Mouse (Mus musculus) adrenal gland, adult 2 months (tissue): ENCODE results near the gene Olfr456. TPM values are rescaled to one million over a fixed set of nuclear protein-coding genes. Genes with fewer than 3 reads are reported as not detected.
"Not testable (repeated sequence)": the region's sequence is repeated elsewhere in the genome, so short reads cannot be mapped to it uniquely, and the experiment has no call there.

ENCODE experiments used
- DNase-seq: peaks from one replicate; pipeline ENCODE4 v3.0.0; 2021
- long read RNA-seq: library from polyadenylated mRNA; stranded (forward); transcript quantifications from one replicate; pipeline ENCODE4 v2.0.0, GENCODE M21; 2021
- polyA plus RNA-seq: library from polyadenylated mRNA; depleted of rRNA; stranded (reverse); fragments of >200 nt; gene quantifications from 2 replicates; pipeline ENCODE4 v1.2.3, GENCODE M21; 2012; rRNA removed
- total RNA-seq, 2 experiments: library from RNA; stranded (reverse); gene quantifications; 2 replicates each; pipeline ENCODE4 v1.2.3; 2021

The Olfr456 gene
- total RNA-seq (not detected), polyA plus RNA-seq (not detected in 2 replicates)
- long read RNA-seq: 0 reads

DNA sequence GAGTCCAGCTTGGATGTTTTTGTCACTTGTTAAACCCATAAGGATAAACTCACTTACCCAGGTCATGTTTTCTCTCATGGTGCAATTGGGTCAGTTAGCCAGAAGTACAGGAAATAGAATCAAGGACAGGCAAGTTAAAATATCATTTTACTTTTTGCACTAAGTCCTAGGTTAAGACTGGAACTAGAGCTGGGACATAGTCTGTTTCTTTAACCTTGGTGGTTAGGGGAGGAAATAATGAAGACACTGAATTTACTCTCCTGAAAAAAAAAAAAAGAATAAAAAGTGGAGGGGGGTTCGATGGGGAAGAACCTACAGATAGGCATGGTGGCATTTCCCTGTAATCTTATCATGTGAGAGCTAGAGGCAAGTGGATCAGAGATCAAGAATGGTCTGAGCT, at the start of gene Olfr456:
TSS of gene Olfr456 (minus strand) at position 101 of the 400 bp plus-strand sequence.
- DNase-seq: no peak

DNA sequence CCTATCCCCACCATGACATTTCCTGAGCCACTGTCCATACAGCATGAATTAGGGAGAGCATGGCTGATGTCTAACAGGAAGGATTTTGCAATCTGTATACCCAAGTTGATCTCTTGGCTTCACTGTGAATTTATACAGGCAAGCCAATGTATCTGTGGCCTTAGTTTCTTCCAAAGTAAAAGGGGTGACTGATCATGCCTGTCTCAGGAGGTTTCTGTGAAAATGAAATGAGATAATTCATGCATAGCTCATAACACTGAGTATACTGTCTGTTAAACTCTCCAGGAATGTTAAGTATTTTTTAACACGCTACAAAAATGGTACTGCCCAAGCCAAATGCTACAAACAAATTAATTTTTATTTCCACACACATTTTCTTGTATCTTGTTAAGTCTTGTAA, 26.4 kb upstream of the Olfr456 start:
- no peak for DNase-seq

DNA sequence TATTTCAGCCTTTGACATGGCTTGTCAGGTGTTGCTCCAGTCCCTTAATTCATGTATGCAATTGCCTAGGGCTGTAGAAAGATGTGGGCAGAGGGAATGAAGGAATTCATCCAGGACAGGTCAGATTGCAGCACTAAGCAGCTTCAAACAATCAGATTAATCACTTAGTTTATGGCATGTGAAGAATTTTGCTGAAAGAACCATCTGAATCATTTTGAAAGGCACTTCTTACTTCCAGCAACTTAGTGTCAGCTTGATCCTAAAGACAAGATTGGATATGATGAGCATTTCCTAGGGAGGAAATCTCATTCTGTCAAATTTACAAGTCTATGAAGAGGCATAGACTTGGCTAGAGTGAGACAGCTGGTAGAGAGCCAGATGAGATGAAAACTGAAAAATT, 22.3 kb upstream of the Olfr456 start:
- no peak for DNase-seq

DNA sequence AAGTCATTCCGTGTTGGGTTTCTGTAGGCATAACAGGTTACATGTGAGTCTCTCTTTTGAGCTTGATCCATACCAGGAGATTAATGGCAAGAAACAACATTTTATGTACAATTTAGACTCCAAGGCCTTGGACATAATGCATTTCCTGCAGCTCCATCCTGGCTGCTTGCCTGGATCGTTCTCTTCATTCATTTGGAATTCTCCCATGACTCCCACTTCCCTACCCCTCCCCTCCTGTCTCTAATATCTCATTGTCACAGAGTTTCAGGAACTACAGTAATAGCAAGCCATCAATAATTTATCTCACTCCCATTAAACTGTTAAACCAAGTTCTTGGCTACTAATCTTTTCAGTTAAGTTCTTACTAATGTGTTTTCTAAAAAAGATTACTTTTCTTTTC, 16.5 kb upstream of the Olfr456 start:
- no peak for DNase-seq

DNA sequence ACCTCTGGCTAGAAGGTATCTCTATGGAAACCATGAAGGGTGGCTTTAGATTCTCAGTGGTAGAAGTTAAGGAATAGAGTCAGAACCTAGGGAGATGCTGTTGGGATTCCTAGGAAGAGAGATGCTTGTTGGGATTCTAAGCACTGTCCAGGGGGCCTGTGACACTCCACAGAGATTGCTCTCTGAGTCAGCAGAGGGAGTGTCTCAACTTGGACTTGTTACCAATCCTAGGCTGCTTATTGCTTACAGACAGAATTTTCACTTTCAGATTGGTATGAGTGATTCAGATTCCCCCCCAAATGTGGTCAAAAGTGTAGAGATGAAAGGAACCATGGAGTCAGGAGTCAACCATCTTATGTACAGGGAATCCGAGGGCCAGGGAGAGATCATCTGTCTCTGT, 2.7 kb upstream of the Olfr456 start:
- peak; percentile 10 for DNase-seq

DNA sequence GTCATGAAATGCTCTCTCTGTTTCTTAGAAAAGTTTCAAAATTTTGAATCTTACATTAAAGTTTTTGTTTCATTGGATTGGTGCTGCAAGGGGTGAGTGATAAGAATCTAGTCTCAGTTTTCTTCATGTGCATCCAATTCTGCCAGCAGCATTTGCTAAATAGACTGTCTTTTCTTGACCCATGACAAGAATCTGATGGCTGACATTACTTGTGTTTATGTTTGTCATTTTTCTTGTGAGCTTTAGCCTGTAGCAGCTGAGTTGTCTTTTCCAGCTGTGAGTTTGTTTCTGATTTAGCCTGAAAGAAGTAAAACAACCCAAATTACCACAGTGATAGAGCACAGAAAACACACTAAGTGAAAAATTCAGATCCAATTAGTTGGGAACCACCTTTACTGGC, 2.4 kb downstream of the Olfr456 start:
- no peak for DNase-seq

DNA sequence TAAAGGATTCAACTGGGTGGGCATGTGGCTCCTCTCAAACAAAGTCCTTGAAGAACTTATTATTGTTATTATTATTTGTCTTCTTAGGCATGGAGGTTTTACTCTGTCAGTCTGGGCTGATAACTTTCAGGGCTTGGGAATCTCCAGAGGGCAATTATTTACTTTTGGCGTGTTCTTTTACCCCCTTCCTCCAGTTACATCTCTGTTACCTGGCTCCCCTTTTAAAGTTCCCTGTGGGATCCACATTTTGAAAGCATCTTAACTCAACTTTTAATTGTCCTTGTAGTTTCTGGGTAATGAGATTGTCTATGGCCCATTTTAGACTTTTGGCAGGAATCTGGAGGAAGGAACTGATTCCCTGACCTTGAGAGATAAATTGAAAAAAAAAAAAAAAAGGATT, 10.8 kb downstream of the Olfr456 start, which contains the start of gene Olfr457:
TSS of gene Olfr457 (minus strand) at position 101 of the 400 bp plus-strand sequence.
- DNase-seq: no peak

DNA sequence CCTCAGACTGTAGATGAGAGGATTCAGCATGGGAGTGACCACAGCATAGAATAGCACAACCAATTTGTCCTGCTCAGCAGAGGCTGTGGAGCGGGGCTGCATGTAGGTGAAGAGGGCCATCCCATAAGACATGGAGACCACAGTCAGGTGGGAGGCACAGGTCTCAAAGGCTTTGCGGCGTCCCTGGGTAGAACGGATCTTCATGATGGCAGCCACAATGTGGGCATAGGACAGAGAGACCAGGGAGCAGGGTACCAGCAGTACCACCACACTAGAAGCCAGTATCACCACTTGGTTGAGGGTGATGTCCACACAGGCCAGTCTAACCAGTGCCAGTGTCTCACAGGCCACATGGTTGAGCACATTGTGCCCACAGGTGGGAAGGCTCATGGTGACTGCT, 15.7 kb downstream of the Olfr456 start:
- DNase-seq: not testable (repeated sequence)

DNA sequence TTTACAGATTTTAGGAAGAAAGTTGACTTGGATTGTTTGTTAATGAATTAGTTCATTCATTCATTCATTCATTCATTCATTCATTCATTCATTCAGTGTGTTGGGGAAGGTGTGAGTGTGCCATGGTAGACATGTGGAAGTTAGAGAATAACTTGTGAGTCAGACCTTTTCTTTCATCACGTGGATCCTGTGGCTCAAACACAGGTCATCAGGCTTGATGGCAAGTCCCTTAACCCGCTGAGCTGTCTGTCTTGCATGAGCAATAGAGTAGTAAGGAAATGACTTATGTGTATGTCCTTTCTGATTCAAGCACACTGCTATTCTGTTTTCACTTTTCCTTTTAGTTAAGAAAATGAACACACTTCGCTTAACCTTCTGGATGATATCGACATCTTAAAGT, 16.5 kb downstream of the Olfr456 start:
- peak; percentile 28 for DNase-seq

DNA sequence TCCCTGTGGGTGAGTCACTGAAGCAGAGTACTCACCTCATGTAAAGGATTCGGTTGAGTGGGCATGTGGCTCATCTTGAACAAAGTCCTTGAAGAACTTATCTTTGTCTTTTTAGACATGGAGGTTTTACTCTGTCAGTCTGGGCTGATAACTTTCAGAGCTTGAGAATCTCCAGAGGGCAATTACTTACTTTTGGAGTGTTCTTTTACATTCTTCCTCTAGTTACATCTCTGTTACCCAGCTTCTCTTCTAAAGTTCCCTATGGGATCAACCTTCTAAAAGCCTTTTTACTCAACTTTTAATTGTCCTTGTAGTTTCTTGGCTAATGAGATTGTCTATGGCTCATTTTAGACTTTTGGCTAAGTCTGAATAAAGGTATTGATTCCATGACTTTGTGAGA, 21.9 kb downstream of the Olfr456 start, which contains the start of gene Olfr458:
TSS of gene Olfr458 (minus strand) at position 101 of the 400 bp plus-strand sequence.
- DNase-seq: no peak

DNA sequence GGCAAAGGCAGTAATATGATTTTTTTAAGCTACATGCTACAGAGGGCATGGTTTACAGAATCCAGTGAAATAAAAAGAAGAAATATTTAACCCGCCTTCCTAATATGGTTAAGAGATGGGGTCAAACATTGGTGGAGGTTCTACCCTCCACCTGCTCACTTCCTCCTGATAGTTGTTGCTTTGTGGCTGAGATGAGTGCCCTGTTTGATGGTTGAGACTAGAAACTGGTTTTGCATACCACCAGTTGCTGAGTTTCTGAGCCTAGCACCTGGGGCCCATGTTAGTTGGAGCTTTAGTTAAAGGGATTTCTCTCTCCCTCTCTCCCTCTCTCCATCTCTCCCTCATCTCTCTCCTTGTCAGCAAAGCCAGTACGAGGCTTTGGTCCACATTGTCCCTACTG, 39.6 kb downstream of the Olfr456 start:
- DNase-seq: no peak

DNA sequence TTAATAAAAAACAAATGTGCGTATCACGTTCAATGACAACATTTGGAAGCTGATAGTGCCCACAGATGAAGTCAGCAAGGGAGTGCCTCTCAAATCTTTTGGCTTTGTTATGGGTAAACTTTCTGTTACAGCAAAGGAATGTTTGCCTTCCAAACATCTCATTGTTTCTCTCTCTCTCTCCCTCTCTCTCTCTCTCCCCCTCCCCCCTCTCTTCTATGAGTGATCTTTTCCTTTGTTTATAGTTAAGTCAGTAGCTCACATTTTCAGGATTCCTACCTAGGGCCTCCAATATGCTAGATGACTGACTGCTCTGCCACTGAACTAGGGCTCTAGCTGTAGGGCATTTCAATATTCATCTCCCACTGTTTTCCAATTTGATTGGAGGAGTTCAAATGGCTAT, 42.5 kb downstream of the Olfr456 start:
- DNase-seq: no peak

DNA sequence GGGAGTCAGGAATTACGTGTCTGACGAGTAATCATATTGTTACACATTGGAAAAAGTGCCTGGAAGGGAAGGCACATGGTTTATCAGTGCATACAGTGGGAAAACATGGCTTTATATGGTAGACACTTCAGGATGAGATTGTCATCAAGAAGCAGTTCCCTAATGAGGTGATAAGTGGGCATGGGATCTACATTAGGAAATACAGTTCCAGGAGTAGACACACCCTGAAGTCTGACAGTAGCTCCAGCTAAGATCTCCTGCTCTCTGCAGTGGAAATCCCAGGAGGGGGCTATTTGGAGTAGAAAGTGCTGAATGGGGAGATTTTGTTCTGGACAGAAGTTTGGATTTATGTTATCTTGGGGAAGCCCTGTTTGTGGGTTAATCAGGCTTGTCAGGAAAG, 45.6 kb downstream of the Olfr456 start:
- no peak for DNase-seq

Other genes starting within 250 kb of the Olfr456 start
- gene Gstk1, start 241.3 kb downstream of the Olfr456 start, total RNA-seq: 100 to 1,000 TPM; 104 to 312 TPM
- 78.8 and 113 TPM in 2 replicates for gene Gstk1, start 241.3 kb downstream of the Olfr456 start, polyA plus RNA-seq
- 1 to 10 TPM in 1 of 2 experiments, under 1 TPM in 1; 0.35 to 3.2 TPM for gene Tmem139, start 225.2 kb downstream of the Olfr456 start, total RNA-seq
- gene Tmem139, start 225.2 kb downstream of the Olfr456 start, polyA plus RNA-seq: 0.17 and 0.30 TPM in 2 replicates
- 10 to 100 TPM; 16.5 to 20.2 TPM for gene Casp2, start 222.2 kb downstream of the Olfr456 start, total RNA-seq
- gene Casp2, start 222.2 kb downstream of the Olfr456 start, polyA plus RNA-seq: 9.1 and 12.9 TPM in 2 replicates
- gene Clcn1, start 200.5 kb downstream of the Olfr456 start, total RNA-seq: under 1 TPM in 1 of 2 experiments, not detected in 1; 0.23 TPM
- 0.06 and 0.08 TPM in 2 replicates for gene Clcn1, start 200.5 kb downstream of the Olfr456 start, polyA plus RNA-seq
- under 1 TPM; 0.14 to 0.17 TPM for gene Fam131b, start 162.6 kb downstream of the Olfr456 start, total RNA-seq
- gene Fam131b, start 162.6 kb downstream of the Olfr456 start, polyA plus RNA-seq: 0.04 and 0.11 TPM in 2 replicates
- 100 to 1,000 TPM in 1 of 2 experiments, 10 to 100 TPM in 1; 96.9 to 121 TPM for gene Zyx, start 137.6 kb downstream of the Olfr456 start, total RNA-seq
- gene Zyx, start 137.6 kb downstream of the Olfr456 start, polyA plus RNA-seq: 192 and 204 TPM in 2 replicates
- under 1 TPM; 0.23 to 0.86 TPM for gene Epha1, start 113.9 kb downstream of the Olfr456 start, total RNA-seq
- 0.18 and 0.37 TPM in 2 replicates for gene Epha1, start 113.9 kb downstream of the Olfr456 start, polyA plus RNA-seq
- 1 to 10 TPM in 1 of 2 experiments, under 1 TPM in 1; 0.90 to 7.2 TPM for gene Tas2r143, start 87.0 kb downstream of the Olfr456 start, total RNA-seq
- 0.50 and 0.63 TPM in 2 replicates for gene Tas2r143, start 87.0 kb downstream of the Olfr456 start, polyA plus RNA-seq
- gene Tas2r135, start 81.8 kb downstream of the Olfr456 start, total RNA-seq: 1 to 10 TPM in 1 of 2 experiments, under 1 TPM in 1; 0.62 to 4.4 TPM
- gene Tas2r135, start 81.8 kb downstream of the Olfr456 start, polyA plus RNA-seq: 0.16 TPM in 1 of 2 replicates, not detected in the other
- gene Tas2r126, start 52.7 kb downstream of the Olfr456 start, total RNA-seq: 1 to 10 TPM in 1 of 2 experiments, under 1 TPM in 1; 0.66 to 4.8 TPM
- 0.11 TPM in 1 of 2 replicates, not detected in the other for gene Tas2r126, start 52.7 kb downstream of the Olfr456 start, polyA plus RNA-seq
- gene Olfr458, start 22.0 kb downstream of the Olfr456 start, total RNA-seq: not detected
- gene Olfr458, start 22.0 kb downstream of the Olfr456 start, polyA plus RNA-seq: not detected in 2 replicates
- gene Olfr457, start 10.9 kb downstream of the Olfr456 start, total RNA-seq: not detected
- not detected in 2 replicates for gene Olfr457, start 10.9 kb downstream of the Olfr456 start, polyA plus RNA-seq
- gene Olfr455, start 60.4 kb upstream of the Olfr456 start, total RNA-seq: not detected
- not detected in 2 replicates for gene Olfr455, start 60.4 kb upstream of the Olfr456 start, polyA plus RNA-seq
- gene Tcaf3, start 110.5 kb upstream of the Olfr456 start, total RNA-seq: not detected
- not detected in 2 replicates for gene Tcaf3, start 110.5 kb upstream of the Olfr456 start, polyA plus RNA-seq
- gene Tcaf2, start 158.0 kb upstream of the Olfr456 start, total RNA-seq: 10 to 100 TPM; 10.6 to 14.6 TPM
- 1.4 and 3.4 TPM in 2 replicates for gene Tcaf2, start 158.0 kb upstream of the Olfr456 start, polyA plus RNA-seq
- 10 to 100 TPM; 83.0 to 87.0 TPM for gene Tcaf1, start 222.9 kb upstream of the Olfr456 start, total RNA-seq
- 19.6 and 21.8 TPM in 2 replicates for gene Tcaf1, start 222.9 kb upstream of the Olfr456 start, polyA plus RNA-seq